Mouse (Mus musculus): ENCODE measurements at regions not wholly inside any gene's neighbourhood (a gene's known extent, or its start where the extent isn't known, plus 50 kb on each side); places are given as distances from the start of the nearest gene placed in this dataset.
A peak's percentile ranks its signal among the peaks of the same experiment; 100 is the strongest.
"Not testable (repeated sequence)": the region's sequence is repeated elsewhere in the genome, so short reads cannot be mapped to it uniquely, and the experiment has no call there.

DNA sequence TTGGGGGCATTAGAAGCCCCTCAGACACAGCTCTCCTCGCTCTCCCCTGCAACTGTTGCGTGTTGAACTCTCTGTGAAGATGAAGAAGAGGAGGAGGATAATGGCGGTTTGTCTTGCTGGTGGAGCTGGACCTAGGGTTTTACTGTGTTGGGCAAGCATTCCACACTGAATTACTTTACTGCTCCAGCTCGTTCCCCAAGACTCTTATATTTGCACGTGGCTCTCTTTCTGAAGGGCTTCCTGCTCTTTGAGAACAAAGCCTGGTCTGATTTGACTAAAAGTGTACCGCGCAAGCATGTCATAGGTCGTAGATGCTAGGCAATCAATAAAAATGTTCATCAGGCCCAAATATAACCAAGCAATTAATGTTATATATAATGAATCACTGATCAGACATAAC lies 509.1 kb downstream of the Zfp704 start:
- no peak for ATAC-seq (ENCODE audit: low read depth)
- Histone ChIP-seq H3K9ac (no peak overlapping the region), H3K4me1 (replicated peaks) (no peaks in the 10 kb centered on the region), H3K9me3 (no peaks in the 10 kb centered on the region), H3K36me3 (no peaks in the 10 kb centered on the region), H3K4me3 (no peak overlapping the region), H3K27me3 (no peaks in the 10 kb centered on the region), H3K27ac (replicated peaks) (no peak overlapping the region), H3K4me2 (no peak overlapping the region)
- 61% methylated on average over 8 of the region's 8 CpGs for WGBS

DNA sequence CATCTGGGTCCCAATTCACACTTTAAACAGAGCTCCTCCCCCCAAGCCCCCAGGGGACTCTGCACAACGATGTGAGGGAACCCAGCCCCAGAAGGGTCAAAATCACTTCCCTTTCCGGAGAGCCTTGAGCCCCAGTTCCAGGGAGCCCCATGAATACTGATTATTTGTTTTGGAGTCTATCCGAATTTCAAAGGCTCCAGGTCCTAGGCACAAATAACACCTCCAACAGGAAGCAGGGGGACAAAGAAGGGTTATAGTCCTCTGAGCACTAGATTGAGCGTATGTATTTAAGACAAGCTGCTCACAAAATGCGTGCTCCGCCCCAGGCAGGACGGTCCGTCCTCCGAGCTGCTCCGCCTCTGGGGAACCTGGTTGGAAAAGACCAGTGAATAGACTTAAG lies 511.4 kb downstream of the Zfp704 start:
- H3K9ac ChIP-seq, result no peak overlapping the region
- no peaks in the 10 kb centered on the region for H3K27me3 ChIP-seq
- no peak overlapping the region for H3K4me2 ChIP-seq
- no peaks in the 10 kb centered on the region for H3K36me3 ChIP-seq
- no peak overlapping the region for H3K27ac ChIP-seq (replicated peaks)
- H3K9me3 ChIP-seq, result no peaks in the 10 kb centered on the region
- 76% methylated on average over 10 of the region's 10 CpGs for WGBS
- H3K4me3 ChIP-seq, result no peak overlapping the region
- H3K4me1 ChIP-seq (replicated peaks), result no peaks in the 10 kb centered on the region
- ATAC-seq (ENCODE audit: low read depth), result no peak

DNA sequence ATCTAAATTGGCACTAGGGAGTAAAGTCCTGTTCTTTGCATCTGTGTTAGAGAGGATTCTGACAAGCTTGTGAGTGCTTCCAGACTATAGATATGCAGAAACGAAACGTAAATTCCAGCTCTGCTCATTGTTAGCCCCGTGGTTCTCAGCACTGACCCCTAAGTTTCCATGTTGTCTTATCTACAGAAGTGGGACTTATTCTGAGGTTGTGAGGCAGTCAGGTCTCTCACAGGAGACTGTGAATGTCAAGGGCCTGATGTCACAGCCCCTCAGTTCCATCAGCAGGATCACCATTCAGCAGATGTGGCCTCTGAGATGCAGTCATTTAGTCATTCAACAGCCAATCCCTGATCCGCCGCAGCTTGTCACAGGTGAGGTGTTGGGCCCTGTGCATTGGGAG lies 525.8 kb downstream of the Zfp704 start:
- Histone ChIP-seq H3K4me3 (no peak overlapping the region), H3K4me2 (no peak overlapping the region), H3K27me3 (no peaks in the 10 kb centered on the region), H3K36me3 (no peaks in the 10 kb centered on the region), H3K9me3 (no peaks in the 10 kb centered on the region), H3K27ac (replicated peaks) (no peak overlapping the region), H3K4me1 (replicated peaks) (no peaks in the 10 kb centered on the region), H3K9ac (no peak overlapping the region)
- ATAC-seq (ENCODE audit: low read depth), result no peak
- 89% methylated on average over 5 of the region's 5 CpGs for WGBS

- Histone ChIP-seq H3K36me3 (no peaks in the 10 kb centered on the region), H3K27me3 (no peaks in the 10 kb centered on the region), H3K4me1 (replicated peaks) (no peaks in the 10 kb centered on the region), H3K4me2 (no peak overlapping the region), H3K4me3 (no peak overlapping the region), H3K9me3 (no peaks in the 10 kb centered on the region), H3K27ac (replicated peaks) (no peak overlapping the region), H3K9ac (no peak overlapping the region)
- ATAC-seq (ENCODE audit: low read depth), result no peak
- WGBS, result 80% methylated on average over 7 of the region's 7 CpGs
Observed at GRCm38 (mm10) chr3:9082061-9082460, 527.8 kb downstream of the Zfp704 start.

DNA sequence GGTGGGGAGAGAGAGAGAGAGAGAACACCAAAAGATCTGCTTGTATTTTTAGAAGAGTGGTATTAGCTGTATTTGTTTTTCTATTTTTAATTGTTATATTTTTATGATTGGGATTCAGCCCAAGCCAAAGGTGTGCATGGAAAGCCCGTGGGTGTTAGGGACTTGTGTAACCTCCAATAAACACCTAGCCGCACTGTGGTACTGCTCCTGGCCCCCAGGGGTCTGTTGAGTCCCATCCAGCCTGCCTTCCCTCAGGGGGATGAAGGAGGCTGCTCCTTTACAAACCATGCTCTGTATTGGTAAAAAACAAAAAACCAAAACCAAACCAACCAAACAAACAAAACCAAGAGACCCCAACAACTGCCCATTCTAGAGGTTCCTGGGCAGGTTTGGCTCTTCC lies 531.7 kb downstream of the Zfp704 start:
- H3K27ac ChIP-seq (replicated peaks), result no peak overlapping the region
- no peaks in the 10 kb centered on the region for H3K27me3 ChIP-seq
- no peaks in the 10 kb centered on the region for H3K4me1 ChIP-seq (replicated peaks)
- no peaks in the 10 kb centered on the region for H3K9me3 ChIP-seq
- no peak overlapping the region for H3K4me2 ChIP-seq
- H3K4me3 ChIP-seq, result no peak overlapping the region
- WGBS, result 72% methylated on average over 2 of the region's 2 CpGs
- no peak overlapping the region for H3K9ac ChIP-seq
- H3K36me3 ChIP-seq, result no peaks in the 10 kb centered on the region
- ATAC-seq (ENCODE audit: low read depth), result no peak

DNA sequence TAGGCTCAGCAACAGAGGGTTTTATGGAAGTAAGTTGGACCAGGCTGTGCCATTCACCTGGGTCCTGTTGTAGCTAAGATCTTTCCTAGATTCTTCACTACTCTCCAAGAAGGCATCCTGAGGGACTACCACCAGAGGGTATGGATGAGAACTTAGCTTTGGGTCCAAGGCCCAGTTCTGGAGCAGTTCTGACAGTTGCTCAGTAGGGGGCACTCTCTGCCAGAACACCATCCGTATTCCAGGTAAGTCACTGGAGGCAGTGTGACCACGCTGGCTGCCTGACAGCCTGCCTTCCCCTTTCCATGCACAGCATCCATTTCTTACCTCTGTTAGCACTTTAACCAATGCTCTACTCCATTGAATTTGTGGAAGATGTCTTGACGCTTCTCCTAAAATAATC lies 533.2 kb downstream of the Zfp704 start:
- H3K4me3 ChIP-seq, result no peak overlapping the region
- no peaks in the 10 kb centered on the region for H3K27me3 ChIP-seq
- 23% methylated on average over 3 of the region's 3 CpGs for whole genome bisulfite sequencing
- no peak overlapping the region for H3K4me2 ChIP-seq
- no peaks in the 10 kb centered on the region for H3K9me3 ChIP-seq
- no peaks in the 10 kb centered on the region for H3K36me3 ChIP-seq
- no peaks in the 10 kb centered on the region for H3K4me1 ChIP-seq (replicated peaks)
- no peak overlapping the region for H3K27ac ChIP-seq (replicated peaks)
- no peak for ATAC-seq (ENCODE audit: low read depth)
- H3K9ac ChIP-seq, result no peak overlapping the region

GRCm38 (mm10) chr3:9072471-9072870 lies 537.4 kb downstream of the Zfp704 start:
- H3K9ac ChIP-seq; H3K4me3 ChIP-seq; H3K36me3 ChIP-seq; H3K27ac ChIP-seq (replicated peaks); H3K27me3 ChIP-seq; H3K4me2 ChIP-seq; H3K4me1 ChIP-seq (replicated peaks); ATAC-seq (ENCODE audit: low read depth); H3K9me3 ChIP-seq: not testable (repeated sequence)
- WGBS, result 92% methylated on average over 13 of the region's 13 CpGs

- H3K27ac ChIP-seq (replicated peaks), result no peak overlapping the region
- H3K4me1 ChIP-seq (replicated peaks), result no peaks in the 10 kb centered on the region
- H3K9ac ChIP-seq, result no peak overlapping the region
- H3K36me3 ChIP-seq, result no peaks in the 10 kb centered on the region
- H3K4me3 ChIP-seq, result no peak overlapping the region
- WGBS, result 2% methylated on average over 12 of the region's 12 CpGs
- H3K27me3 ChIP-seq, result no peaks in the 10 kb centered on the region
- H3K9me3 ChIP-seq, result no peaks in the 10 kb centered on the region
- peak; percentile 59 for ATAC-seq (ENCODE audit: low read depth)
- H3K4me2 ChIP-seq, result no peak overlapping the region
Observed at GRCm38 (mm10) chr3:9067048-9067447, 542.8 kb downstream of the Zfp704 start.

GRCm38 (mm10) chr3:9066374-9066773 lies 543.5 kb downstream of the Zfp704 start:
- ATAC-seq (ENCODE audit: low read depth), result no peak
- 76% methylated on average over 5 of the region's 5 CpGs for WGBS

GRCm38 (mm10) chr3:9065892-9066291 lies 544.0 kb downstream of the Zfp704 start:
- Histone ChIP-seq H3K36me3 (no peaks in the 10 kb centered on the region), H3K27ac (replicated peaks) (no peak overlapping the region), H3K4me1 (replicated peaks) (no peaks in the 10 kb centered on the region), H3K9ac (no peak overlapping the region), H3K4me2 (no peak overlapping the region), H3K9me3 (no peaks in the 10 kb centered on the region), H3K27me3 (no peaks in the 10 kb centered on the region), H3K4me3 (no peak overlapping the region)
- no peak for ATAC-seq (ENCODE audit: low read depth)
- WGBS, result 72% methylated on average over 5 of the region's 5 CpGs

More at GRCm38 (mm10) chr3:9066374-9066773, 543.5 kb downstream of the Zfp704 start:
- no peak overlapping the region for H3K9ac ChIP-seq
- no peaks in the 10 kb centered on the region for H3K36me3 ChIP-seq
- no peaks in the 10 kb centered on the region for H3K27me3 ChIP-seq
- H3K4me3 ChIP-seq, result no peak overlapping the region
- H3K27ac ChIP-seq (replicated peaks), result no peak overlapping the region
- no peak overlapping the region for H3K4me2 ChIP-seq
- no peaks in the 10 kb centered on the region for H3K9me3 ChIP-seq
- no peaks in the 10 kb centered on the region for H3K4me1 ChIP-seq (replicated peaks)

- Histone ChIP-seq H3K4me1 (replicated peaks) (no peaks in the 10 kb centered on the region), H3K27ac (replicated peaks) (no peak overlapping the region), H3K4me2 (no peak overlapping the region), H3K4me3 (no peak overlapping the region), H3K9ac (0 out of 2 replicates have a peak overlapping the region, but pooled peaks have one; percentile 5), H3K9me3 (no peaks in the 10 kb centered on the region), H3K36me3 (no peaks in the 10 kb centered on the region), H3K27me3 (no peaks in the 10 kb centered on the region)
- ATAC-seq (ENCODE audit: low read depth), result peak; percentile 67
- 45% methylated on average over 15 of the region's 15 CpGs for whole genome bisulfite sequencing
Observed at GRCm38 (mm10) chr3:9064266-9065031, 545.4 kb downstream of the Zfp704 start.

DNA sequence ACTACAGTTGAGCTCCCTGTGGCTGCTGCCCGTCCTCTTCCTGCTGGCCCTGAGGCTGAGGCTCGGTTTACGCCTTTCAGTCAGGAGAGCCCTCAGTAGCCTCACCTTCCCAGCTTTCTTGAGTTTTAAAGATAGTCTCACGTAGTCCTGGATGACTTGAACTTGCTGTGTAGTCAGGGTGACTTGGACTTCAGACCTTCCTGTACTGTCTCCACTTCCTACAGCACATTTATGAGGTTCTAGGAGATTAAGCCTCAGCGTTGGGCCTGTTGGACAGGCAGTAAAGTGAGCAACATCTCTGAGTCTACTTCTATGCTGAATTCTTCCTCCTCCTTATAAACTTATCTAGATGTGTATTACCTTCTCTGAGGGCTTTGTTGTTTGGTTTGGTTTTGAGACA lies 546.2 kb downstream of the Zfp704 start:
- Histone ChIP-seq H3K4me1 (replicated peaks) (no peaks in the 10 kb centered on the region), H3K4me3 (no peak overlapping the region), H3K9ac (no peak overlapping the region), H3K36me3 (no peaks in the 10 kb centered on the region), H3K27me3 (no peaks in the 10 kb centered on the region), H3K4me2 (no peak overlapping the region), H3K27ac (replicated peaks) (no peak overlapping the region), H3K9me3 (no peaks in the 10 kb centered on the region)
- 79% methylated on average over 5 of the region's 5 CpGs for WGBS
- no peak for ATAC-seq (ENCODE audit: low read depth)

DNA sequence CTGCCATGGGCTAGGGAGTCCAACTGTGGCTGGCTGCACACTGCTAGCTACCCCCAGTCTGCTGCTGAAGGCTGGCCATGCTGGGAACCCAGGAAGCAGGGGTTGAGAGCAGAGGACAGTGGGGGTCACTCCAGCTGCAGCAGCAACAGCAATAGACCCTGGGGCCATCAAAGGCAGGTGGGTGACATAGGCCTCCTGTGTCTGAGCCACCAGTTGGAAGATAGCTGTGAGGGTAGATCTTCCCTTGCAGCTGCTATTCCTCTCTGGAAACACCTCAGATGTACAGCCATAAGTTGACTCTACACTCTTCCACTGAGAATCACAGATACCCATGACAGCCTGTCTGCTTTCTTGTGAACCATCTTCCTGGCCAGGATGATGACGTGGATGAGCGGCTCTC lies 548.5 kb downstream of the Zfp704 start:
- Histone ChIP-seq H3K4me1 (replicated peaks) (no peaks in the 10 kb centered on the region), H3K36me3 (no peaks in the 10 kb centered on the region), H3K4me2 (no peak overlapping the region), H3K9me3 (no peaks in the 10 kb centered on the region), H3K9ac (no peak overlapping the region), H3K27me3 (no peaks in the 10 kb centered on the region), H3K4me3 (no peak overlapping the region), H3K27ac (replicated peaks) (no peak overlapping the region)
- ATAC-seq (ENCODE audit: low read depth), result no peak
- WGBS, result 89% methylated on average over 2 of the region's 2 CpGs

All from neural tube, embryonic 13.5 days (tissue).